Mouse (Mus musculus): ENCODE results near the gene Igfn1. TPM values are rescaled to one million over a fixed set of nuclear protein-coding genes. Genes with fewer than 3 reads are reported as not detected.

Gene Igfn1
- polyA plus RNA-seq, 1 experiment from 2014 or later: not detected

- no peak overlapping the region for H3K9ac ChIP-seq (ENCODE audit: low read length)
- WGBS: 5% methylated on average over 7 of the region's 7 CpGs
- no peaks in the 10 kb centered on the region for H3K4me1 ChIP-seq (replicated peaks; ENCODE audit: control insufficient read depth, insufficient read depth, low read length)
- no peaks in the 10 kb centered on the region for H3K36me3 ChIP-seq (ENCODE audit: control insufficient read depth, insufficient read depth, low read length)
- no peak overlapping the region for H3K4me2 ChIP-seq (ENCODE audit: low read depth, low read length)
- no peaks in the 10 kb centered on the region for H3K9me3 ChIP-seq (ENCODE audit: control insufficient read depth, low read length)
- peaks cover 3% of the 10 kb centered on the region; the same call in 1 of the 2 replicates for H3K27me3 ChIP-seq (ENCODE audit: control insufficient read depth, insufficient read depth, low read depth, low read length)
- no peak overlapping the region for H3K27ac ChIP-seq (ENCODE audit: low read length)
- peak; percentile 49; the same call in 1 of the 2 replicates for ATAC-seq (ENCODE audit: low read depth)
- no peak overlapping the region for H3K4me3 ChIP-seq (ENCODE audit: low read length)
Observed at GRCm38 (mm10) chr1:135945711-135946110, 60.4 kb downstream of the Igfn1 start.

- Histone ChIP-seq H3K9me3 (ENCODE audit: control insufficient read depth, low read length) (no peaks in the 10 kb centered on the region), H3K4me3 (ENCODE audit: low read length) (no peak overlapping the region), H3K27me3 (ENCODE audit: control insufficient read depth, insufficient read depth, low read depth, low read length) (peaks cover 3% of the 10 kb centered on the region; the same call in 1 of the 2 replicates), H3K27ac (ENCODE audit: low read length) (no peak overlapping the region), H3K9ac (ENCODE audit: low read length) (no peak overlapping the region), H3K4me2 (ENCODE audit: low read depth, low read length) (no peak overlapping the region), H3K4me1 (replicated peaks; ENCODE audit: control insufficient read depth, insufficient read depth, low read length) (no peaks in the 10 kb centered on the region), H3K36me3 (ENCODE audit: control insufficient read depth, insufficient read depth, low read length) (no peaks in the 10 kb centered on the region)
- peak; percentile 56; the same call in 1 of the 2 replicates for ATAC-seq (ENCODE audit: low read depth)
- WGBS: 44% methylated on average over 12 of the region's 12 CpGs
Observed at GRCm38 (mm10) chr1:135944526-135945259, 61.4 kb downstream of the Igfn1 start.

GRCm38 (mm10) chr1:135943713-135944112 is 62.4 kb downstream of the Igfn1 start:
- H3K27me3 ChIP-seq (ENCODE audit: control insufficient read depth, insufficient read depth, low read depth, low read length): peaks cover 3% of the 10 kb centered on the region; the same call in 1 of the 2 replicates
- H3K4me2 ChIP-seq (ENCODE audit: low read depth, low read length): no peak overlapping the region
- H3K36me3 ChIP-seq (ENCODE audit: control insufficient read depth, insufficient read depth, low read length): no peaks in the 10 kb centered on the region
- no peak overlapping the region for H3K9ac ChIP-seq (ENCODE audit: low read length)
- no peak overlapping the region for H3K4me3 ChIP-seq (ENCODE audit: low read length)
- ATAC-seq (ENCODE audit: low read depth): no peak
- WGBS: 100% methylated on average over 2 of the region's 2 CpGs
- H3K9me3 ChIP-seq (ENCODE audit: control insufficient read depth, low read length): no peaks in the 10 kb centered on the region
- H3K27ac ChIP-seq (ENCODE audit: low read length): no peak overlapping the region
- H3K4me1 ChIP-seq (replicated peaks; ENCODE audit: control insufficient read depth, insufficient read depth, low read length): no peaks in the 10 kb centered on the region

GRCm38 (mm10) chr1:135942116-135942515 is 64.0 kb downstream of the Igfn1 start:
- H3K4me2 ChIP-seq (ENCODE audit: low read depth, low read length): no peak overlapping the region
- no peak overlapping the region for H3K27ac ChIP-seq (ENCODE audit: low read length)
- ATAC-seq (ENCODE audit: low read depth): no peak
- H3K36me3 ChIP-seq (ENCODE audit: control insufficient read depth, insufficient read depth, low read length): no peaks in the 10 kb centered on the region
- peaks cover 3% of the 10 kb centered on the region; the same call in 1 of the 2 replicates for H3K27me3 ChIP-seq (ENCODE audit: control insufficient read depth, insufficient read depth, low read depth, low read length)
- WGBS: 25% methylated on average over 7 of the region's 7 CpGs
- no peaks in the 10 kb centered on the region for H3K4me1 ChIP-seq (replicated peaks; ENCODE audit: control insufficient read depth, insufficient read depth, low read length)
- no peak overlapping the region for H3K4me3 ChIP-seq (ENCODE audit: low read length)
- no peak overlapping the region for H3K9ac ChIP-seq (ENCODE audit: low read length)
- no peaks in the 10 kb centered on the region for H3K9me3 ChIP-seq (ENCODE audit: control insufficient read depth, low read length)

- Histone ChIP-seq H3K27ac (ENCODE audit: low read length) (no peak overlapping the region), H3K9ac (ENCODE audit: low read length) (no peak overlapping the region), H3K4me3 (ENCODE audit: low read length) (no peak overlapping the region), H3K27me3 (ENCODE audit: control insufficient read depth, insufficient read depth, low read depth, low read length) (peaks cover 3% of the 10 kb centered on the region; the same call in 1 of the 2 replicates), H3K4me2 (ENCODE audit: low read depth, low read length) (no peak overlapping the region), H3K4me1 (replicated peaks; ENCODE audit: control insufficient read depth, insufficient read depth, low read length) (no peaks in the 10 kb centered on the region), H3K9me3 (ENCODE audit: control insufficient read depth, low read length) (no peaks in the 10 kb centered on the region), H3K36me3 (ENCODE audit: control insufficient read depth, insufficient read depth, low read length) (no peaks in the 10 kb centered on the region)
- ATAC-seq (ENCODE audit: low read depth): no peak
- WGBS: 65% methylated on average over 6 of the region's 6 CpGs
Observed at GRCm38 (mm10) chr1:135941259-135942006, 64.7 kb downstream of the Igfn1 start.

GRCm38 (mm10) chr1:135936091-135936490 is 70.1 kb downstream of the Igfn1 start:
- no peak overlapping the region for H3K4me3 ChIP-seq (ENCODE audit: low read length)
- H3K9me3 ChIP-seq (ENCODE audit: control insufficient read depth, low read length): no peaks in the 10 kb centered on the region
- no peak overlapping the region for H3K4me2 ChIP-seq (ENCODE audit: low read depth, low read length)
- no peak overlapping the region for H3K9ac ChIP-seq (ENCODE audit: low read length)
- no peaks in the 10 kb centered on the region for H3K4me1 ChIP-seq (replicated peaks; ENCODE audit: control insufficient read depth, insufficient read depth, low read length)
- H3K27me3 ChIP-seq (ENCODE audit: control insufficient read depth, insufficient read depth, low read depth, low read length): no peaks in the 10 kb centered on the region; the same call in 1 of the 2 replicates
- ATAC-seq (ENCODE audit: low read depth): no peak
- H3K27ac ChIP-seq (ENCODE audit: low read length): no peak overlapping the region
- no peaks in the 10 kb centered on the region for H3K36me3 ChIP-seq (ENCODE audit: control insufficient read depth, insufficient read depth, low read length)
- WGBS: 80% methylated on average over 1 of the region's 1 CpGs

- no peak overlapping the region for H3K27ac ChIP-seq (ENCODE audit: low read length)
- ATAC-seq (ENCODE audit: low read depth): no peak
- no peak overlapping the region for H3K4me3 ChIP-seq (ENCODE audit: low read length)
- H3K36me3 ChIP-seq (ENCODE audit: control insufficient read depth, insufficient read depth, low read length): no peaks in the 10 kb centered on the region
- 61% methylated on average over 18 of the region's 18 CpGs for WGBS
- no peaks in the 10 kb centered on the region for H3K4me1 ChIP-seq (replicated peaks; ENCODE audit: control insufficient read depth, insufficient read depth, low read length)
- no peaks in the 10 kb centered on the region; the same call in none of the 2 replicates for H3K27me3 ChIP-seq (ENCODE audit: control insufficient read depth, insufficient read depth, low read depth, low read length)
- no peak overlapping the region for H3K9ac ChIP-seq (ENCODE audit: low read length)
- H3K4me2 ChIP-seq (ENCODE audit: low read depth, low read length): no peak overlapping the region
- H3K9me3 ChIP-seq (ENCODE audit: control insufficient read depth, low read length): no peaks in the 10 kb centered on the region
Observed at GRCm38 (mm10) chr1:135933704-135934293, 72.3 kb downstream of the Igfn1 start.

GRCm38 (mm10) chr1:135929876-135930275 is 76.3 kb downstream of the Igfn1 start:
- no peak for ATAC-seq (ENCODE audit: low read depth)
- no peaks in the 10 kb centered on the region for H3K9me3 ChIP-seq (ENCODE audit: control insufficient read depth, low read length)
- no peaks in the 10 kb centered on the region for H3K4me1 ChIP-seq (replicated peaks; ENCODE audit: control insufficient read depth, insufficient read depth, low read length)
- no peak overlapping the region for H3K4me3 ChIP-seq (ENCODE audit: low read length)
- no peak overlapping the region for H3K4me2 ChIP-seq (ENCODE audit: low read depth, low read length)
- H3K36me3 ChIP-seq (ENCODE audit: control insufficient read depth, insufficient read depth, low read length): no peaks in the 10 kb centered on the region
- no peak overlapping the region for H3K27ac ChIP-seq (ENCODE audit: low read length)
- H3K27me3 ChIP-seq (ENCODE audit: control insufficient read depth, insufficient read depth, low read depth, low read length): no peaks in the 10 kb centered on the region; the same call in none of the 2 replicates
- H3K9ac ChIP-seq (ENCODE audit: low read length): no peak overlapping the region
- WGBS: 63% methylated on average over 3 of the region's 3 CpGs

- 57% methylated on average over 5 of the region's 5 CpGs for whole genome bisulfite sequencing
- Histone ChIP-seq H3K27ac (ENCODE audit: low read length) (no peak overlapping the region), H3K36me3 (ENCODE audit: control insufficient read depth, insufficient read depth, low read length) (no peaks in the 10 kb centered on the region), H3K9ac (ENCODE audit: low read length) (no peak overlapping the region), H3K4me1 (replicated peaks; ENCODE audit: control insufficient read depth, insufficient read depth, low read length) (no peaks in the 10 kb centered on the region), H3K4me3 (ENCODE audit: low read length) (no peak overlapping the region), H3K4me2 (ENCODE audit: low read depth, low read length) (no peak overlapping the region), H3K27me3 (ENCODE audit: control insufficient read depth, insufficient read depth, low read depth, low read length) (peaks cover 12% of the 10 kb centered on the region; the same call in 1 of the 2 replicates), H3K9me3 (ENCODE audit: control insufficient read depth, low read length) (no peaks in the 10 kb centered on the region)
- no peak for ATAC-seq (ENCODE audit: low read depth)
Observed at GRCm38 (mm10) chr1:135925848-135926247, 80.3 kb downstream of the Igfn1 start.

All from lung, embryonic 16.5 days (tissue).